Mouse (Mus musculus): ENCODE results near the gene Ttc21a.

Gene Ttc21a

GRCm38 (mm10) chr9:119937005-119937773, at the start of gene Ttc21a, which contains the start of gene Gorasp1:
TSS of gene Ttc21a (plus strand) at chr9:119937606.
TSS of gene Gorasp1 (minus strand) at chr9:119937565.
- peak; percentile 84 for DNase-seq (ENCODE audit: low read depth)

- no peak for DNase-seq (ENCODE audit: low read depth)
Observed at GRCm38 (mm10) chr9:119888843-119889246, 48.6 kb upstream of the Ttc21a start.

- DNase-seq (ENCODE audit: low read depth), result no peak
Observed at GRCm38 (mm10) chr9:119889446-119889845, 48.0 kb upstream of the Ttc21a start.

GRCm38 (mm10) chr9:119890692-119891091, 46.7 kb upstream of the Ttc21a start:
- peak; percentile 41 for DNase-seq (ENCODE audit: low read depth)

- DNase-seq (ENCODE audit: low read depth), result no peak
Observed at GRCm38 (mm10) chr9:119893881-119894280, 43.5 kb upstream of the Ttc21a start.

- peak; percentile 98 for DNase-seq (ENCODE audit: low read depth)
Observed at GRCm38 (mm10) chr9:119894339-119895009, 42.9 kb upstream of the Ttc21a start, which contains the start of gene Wdr48. TSS of gene Wdr48 (plus strand) at chr9:119894878.

GRCm38 (mm10) chr9:119895040-119895721, 42.2 kb upstream of the Ttc21a start:
- DNase-seq (ENCODE audit: low read depth), result no peak

GRCm38 (mm10) chr9:119899446-119899845, 38.0 kb upstream of the Ttc21a start:
- no peak for DNase-seq (ENCODE audit: low read depth)

- no peak for DNase-seq (ENCODE audit: low read depth)
Observed at GRCm38 (mm10) chr9:119902410-119903151, 34.8 kb upstream of the Ttc21a start.

- DNase-seq (ENCODE audit: low read depth), result no peak
Observed at GRCm38 (mm10) chr9:119908708-119909107, 28.7 kb upstream of the Ttc21a start.

GRCm38 (mm10) chr9:119909931-119910330, 27.5 kb upstream of the Ttc21a start:
- no peak for DNase-seq (ENCODE audit: low read depth)

- DNase-seq (ENCODE audit: low read depth), result no peak
Observed at GRCm38 (mm10) chr9:119913087-119913838, 24.1 kb upstream of the Ttc21a start.

- DNase-seq (ENCODE audit: low read depth), result no peak
Observed at GRCm38 (mm10) chr9:119919858-119920257, 17.5 kb upstream of the Ttc21a start.

GRCm38 (mm10) chr9:119923462-119923861, 13.9 kb upstream of the Ttc21a start:
- DNase-seq (ENCODE audit: low read depth), result no peak

- no peak for DNase-seq (ENCODE audit: low read depth)
Observed at GRCm38 (mm10) chr9:119925120-119925657, 12.2 kb upstream of the Ttc21a start.

GRCm38 (mm10) chr9:119925729-119926128, 11.7 kb upstream of the Ttc21a start:
- no peak for DNase-seq (ENCODE audit: low read depth)

- DNase-seq (ENCODE audit: low read depth), result no peak
Observed at GRCm38 (mm10) chr9:119926497-119926896, 10.9 kb upstream of the Ttc21a start.

GRCm38 (mm10) chr9:119932358-119932757, 5.0 kb upstream of the Ttc21a start:
- DNase-seq (ENCODE audit: low read depth), result no peak

- DNase-seq (ENCODE audit: low read depth), result no peak
Observed at GRCm38 (mm10) chr9:119933675-119934074, 3.7 kb upstream of the Ttc21a start.

GRCm38 (mm10) chr9:119938496-119938895, 1.1 kb downstream of the Ttc21a start:
- no peak for DNase-seq (ENCODE audit: low read depth)

- DNase-seq (ENCODE audit: low read depth), result no peak
Observed at GRCm38 (mm10) chr9:119939646-119940045, 2.2 kb downstream of the Ttc21a start.
